Mouse (Mus musculus) kidney, embryonic 14.5 days (tissue): ENCODE results near the gene Cd3eap. TPM values are rescaled to one million over a fixed set of nuclear protein-coding genes. Genes with fewer than 3 reads are reported as not detected.
A peak's percentile ranks its signal among the peaks of the same experiment; 100 is the strongest.

Experiments
- ATAC-seq: fragments of 200-750 bp; cut with Nextera tagmentation; 2 replicates; pipeline ENCODE4 v1.8.0; 2017; ENCODE audit warnings: moderate number of reproducible peaks, mild to moderate bottlenecking, moderate TSS enrichment, moderate library complexity; ENCODE audit not compliant: low FRiP score, low TSS enrichment
- H3K27ac ChIP-seq: fragments of 300-500 bp; sonication (generic); 2 replicates; pipeline ENCODE4 v1.5.1; 2014; ENCODE audit warnings: low read depth, mild to moderate bottlenecking, low read length, moderate library complexity, mixed read lengths
- H3K27me3 ChIP-seq: fragments of 300-500 bp; sonication (generic); 2 replicates; pipeline ENCODE4 v1.6.1; 2014; ENCODE audit warnings: mild to moderate bottlenecking, low read length; ENCODE audit not compliant: control insufficient read depth, insufficient read depth
- H3K36me3 ChIP-seq: fragments of 300-500 bp; sonication (generic); 2 replicates; pipeline ENCODE4 v1.6.1; 2014; ENCODE audit warnings: low read length, mixed read lengths; ENCODE audit not compliant: control insufficient read depth, insufficient read depth
- H3K4me1 ChIP-seq: fragments of 300-500 bp; sonication (generic); 2 replicates; pipeline ENCODE4 v1.6.1; 2014; ENCODE audit warnings: low read length, mixed read lengths; ENCODE audit not compliant: control insufficient read depth, insufficient read depth
- H3K4me2 ChIP-seq: fragments of 300-500 bp; sonication (generic); replicated peaks from 2 replicates; pipeline ENCODE4 v1.6.1; 2014; ENCODE audit warnings: low read depth, mild to moderate bottlenecking, low read length
- H3K4me3 ChIP-seq: fragments of 300-500 bp; sonication (generic); 2 replicates; pipeline ENCODE4 v1.5.1; 2014; ENCODE audit warnings: mild to moderate bottlenecking, low read length
- H3K9ac ChIP-seq: fragments of 300-500 bp; sonication (generic); 2 replicates; pipeline ENCODE4 v1.6.1; 2014; ENCODE audit warnings: low read depth, mild to moderate bottlenecking, low read length, moderate library complexity
- H3K9me3 ChIP-seq: fragments of 300-500 bp; sonication (generic); 2 replicates; pipeline ENCODE4 v1.6.1; 2016; ENCODE audit warnings: low read length; ENCODE audit not compliant: control insufficient read depth
- WGBS: fragments of 180-500 bp; shearing (Covaris S2); extraction: QIAGEN DNeasy Blood & Tissue Kit; methylation state at CpG from one replicate; pipeline ENCODE4 v1.1.7; 2014; 5-methylcytosine and 5-hydroxymethylcytosine counted together
- polyA plus RNA-seq: library from polyadenylated mRNA; unstranded; fragments of >200 nt; fragmentation: Nextera tagmentation; extraction: Ambion mirVana; gene quantifications from 2 replicates; pipeline ENCODE4 v1.2.1, GENCODE M21; 2014

Cd3eap gene
- polyA plus RNA-seq, 1 experiment from 2014 or later: 26.8 TPM

- Histone ChIP-seq H3K4me1 (peaks cover 19% of the 10 kb centered on the region), H3K4me2 (peak overlapping the region; percentile 97), H3K27ac (no peak overlapping the region), H3K4me3 (peak overlapping the region; percentile 50), H3K9ac (peak overlapping the region; percentile 52), H3K36me3 (no peaks in the 10 kb centered on the region; the same call in 1 of the 2 replicates), H3K9me3 (no peaks in the 10 kb centered on the region), H3K27me3 (peaks cover 8% of the 10 kb centered on the region; the same call in 1 of the 2 replicates)
- 0 out of 2 replicates have a peak, but pooled peaks have one; percentile 9 for ATAC-seq
- WGBS: under 1% methylated on average over 27 of the region's 27 CpGs
Observed at GRCm38 (mm10) chr7:19342481-19343027, 16.7 kb downstream of the Cd3eap start.

GRCm38 (mm10) chr7:19341761-19342409, 17.4 kb downstream of the Cd3eap start:
- no peak for ATAC-seq
- no peaks in the 10 kb centered on the region; the same call in 1 of the 2 replicates for H3K36me3 ChIP-seq
- H3K27me3 ChIP-seq: peaks cover 8% of the 10 kb centered on the region; the same call in 1 of the 2 replicates
- H3K9ac ChIP-seq: peak overlapping the region; percentile 52
- peak overlapping the region; percentile 97 for H3K4me2 ChIP-seq
- H3K27ac ChIP-seq: no peak overlapping the region
- H3K9me3 ChIP-seq: no peaks in the 10 kb centered on the region
- H3K4me1 ChIP-seq: peaks cover 19% of the 10 kb centered on the region
- 1% methylated on average over 35 of the region's 41 CpGs for WGBS
- peak overlapping the region; percentile 50 for H3K4me3 ChIP-seq

GRCm38 (mm10) chr7:19341250-19341649, 18.0 kb downstream of the Cd3eap start:
- peaks cover 19% of the 10 kb centered on the region for H3K4me1 ChIP-seq
- H3K27me3 ChIP-seq: peaks cover 8% of the 10 kb centered on the region; the same call in 1 of the 2 replicates
- no peak overlapping the region for H3K9ac ChIP-seq
- no peak overlapping the region for H3K27ac ChIP-seq
- no peak overlapping the region for H3K4me3 ChIP-seq
- ATAC-seq: no peak
- WGBS: 17% methylated on average over 10 of the region's 10 CpGs
- H3K4me2 ChIP-seq: peak overlapping the region; percentile 97; the same call in 1 of the 2 replicates
- no peaks in the 10 kb centered on the region for H3K36me3 ChIP-seq
- no peaks in the 10 kb centered on the region for H3K9me3 ChIP-seq

DNA sequence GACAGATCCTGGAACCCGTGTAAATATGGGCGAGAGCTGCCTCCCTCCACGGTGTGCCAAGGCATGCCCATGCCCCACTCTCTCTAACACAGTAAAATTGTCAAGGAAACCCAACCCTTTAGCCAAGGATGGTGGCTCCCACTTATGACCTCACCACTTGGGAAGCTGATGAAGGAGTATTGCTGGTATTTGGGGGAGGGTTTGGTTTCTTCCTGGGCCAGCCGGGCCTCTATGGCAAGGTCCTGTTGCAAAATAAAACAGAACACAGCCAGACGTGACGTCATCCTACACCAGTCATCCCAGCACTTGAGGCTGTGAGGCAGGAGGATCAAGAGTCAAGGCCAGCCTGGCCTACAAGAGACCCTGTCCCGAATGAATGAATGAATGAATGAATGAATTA, 20.7 kb downstream of the Cd3eap start:
- Histone ChIP-seq H3K4me2 (no peak overlapping the region), H3K27me3 (peaks cover 8% of the 10 kb centered on the region; the same call in 1 of the 2 replicates), H3K36me3 (no peaks in the 10 kb centered on the region), H3K4me3 (no peak overlapping the region), H3K4me1 (0 out of 2 replicates have a peak, but pooled peaks cover 7% of the 10 kb centered on the region), H3K27ac (no peak overlapping the region), H3K9ac (no peak overlapping the region), H3K9me3 (no peaks in the 10 kb centered on the region)
- ATAC-seq: no peak
- 66% methylated on average over 7 of the region's 7 CpGs for WGBS

DNA sequence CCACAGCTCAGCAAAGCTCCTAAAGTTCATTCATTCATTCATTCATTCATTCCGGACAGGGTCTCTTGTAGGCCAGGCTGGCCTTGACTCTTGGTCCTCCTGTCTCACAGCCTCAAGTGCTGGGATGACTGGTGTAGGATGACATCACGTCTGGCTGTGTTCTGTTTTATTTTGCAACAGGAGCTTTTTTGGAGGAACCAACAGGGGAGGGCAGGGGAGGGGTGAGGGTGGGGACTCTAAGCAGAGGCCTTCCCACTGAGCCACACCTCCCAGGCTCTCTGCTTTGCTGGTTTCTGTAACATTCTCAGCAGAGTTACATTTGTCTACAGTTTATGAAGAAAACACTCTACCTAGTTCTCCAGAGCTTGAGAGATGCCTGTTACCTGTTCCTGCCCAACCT, 21.2 kb downstream of the Cd3eap start:
- H3K4me2 ChIP-seq: no peak overlapping the region
- H3K36me3 ChIP-seq: no peaks in the 10 kb centered on the region
- no peak overlapping the region for H3K4me3 ChIP-seq
- 0 out of 2 replicates have a peak, but pooled peaks cover 7% of the 10 kb centered on the region for H3K4me1 ChIP-seq
- no peaks in the 10 kb centered on the region for H3K9me3 ChIP-seq
- H3K27ac ChIP-seq: no peak overlapping the region
- 39% methylated on average over 2 of the region's 2 CpGs for WGBS
- no peak overlapping the region for H3K9ac ChIP-seq
- H3K27me3 ChIP-seq: peaks cover 8% of the 10 kb centered on the region; the same call in 1 of the 2 replicates
- no peak for ATAC-seq

DNA sequence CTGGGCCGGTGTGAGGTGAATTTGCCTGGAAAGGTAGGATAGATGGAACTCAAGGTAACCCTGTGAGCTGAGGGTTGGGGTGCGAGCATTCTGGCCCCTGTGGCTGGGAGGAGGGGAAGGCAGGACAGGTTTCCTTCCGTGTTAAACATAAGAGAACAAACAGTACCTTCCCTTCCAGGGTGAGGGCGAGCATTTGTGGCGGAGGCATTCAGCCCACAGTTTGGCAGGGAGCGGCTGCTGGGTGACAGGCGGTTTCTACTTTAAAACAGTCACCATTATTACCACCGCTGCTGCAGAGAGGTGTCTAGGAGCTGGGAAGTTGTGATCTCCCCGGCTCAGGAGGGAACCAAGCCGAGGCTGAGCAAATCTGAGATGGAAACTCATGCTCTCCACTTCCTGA, 22.2 kb downstream of the Cd3eap start:
- Histone ChIP-seq H3K27me3 (peaks cover 4% of the 10 kb centered on the region; the same call in 1 of the 2 replicates), H3K36me3 (no peaks in the 10 kb centered on the region), H3K27ac (no peak overlapping the region), H3K9ac (no peak overlapping the region), H3K9me3 (no peaks in the 10 kb centered on the region), H3K4me3 (no peak overlapping the region), H3K4me1 (0 out of 2 replicates have a peak, but pooled peaks cover 7% of the 10 kb centered on the region), H3K4me2 (no peak overlapping the region)
- WGBS: 61% methylated on average over 10 of the region's 10 CpGs
- no peak for ATAC-seq

DNA sequence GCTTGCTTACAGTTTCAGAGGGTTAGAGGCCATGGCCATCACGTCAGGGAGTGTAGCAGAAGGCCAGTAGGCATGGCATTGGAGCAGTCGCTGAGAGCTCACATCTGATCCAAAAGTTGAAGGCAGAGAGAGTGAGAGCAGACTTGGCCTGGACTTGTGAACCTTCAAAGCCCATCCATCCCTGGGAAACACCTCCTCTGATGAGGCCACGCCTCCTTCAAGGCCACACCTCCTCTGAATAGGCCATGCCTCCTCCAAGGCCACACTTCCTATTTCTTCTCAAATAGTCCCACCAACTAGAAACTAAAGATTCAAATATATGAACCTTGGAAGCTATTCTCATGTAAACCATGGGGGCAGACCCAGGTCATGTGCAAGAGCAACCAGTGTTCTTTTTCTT, 23.7 kb downstream of the Cd3eap start:
- H3K4me3 ChIP-seq: no peak overlapping the region
- H3K9ac ChIP-seq: no peak overlapping the region
- H3K4me2 ChIP-seq: no peak overlapping the region
- 0 out of 2 replicates have a peak, but pooled peaks cover 3% of the 10 kb centered on the region for H3K4me1 ChIP-seq
- H3K36me3 ChIP-seq: no peaks in the 10 kb centered on the region
- no peaks in the 10 kb centered on the region for H3K27me3 ChIP-seq
- H3K9me3 ChIP-seq: no peaks in the 10 kb centered on the region
- H3K27ac ChIP-seq: no peak overlapping the region
- no peak for ATAC-seq
- WGBS: 45% methylated on average over 3 of the region's 3 CpGs

DNA sequence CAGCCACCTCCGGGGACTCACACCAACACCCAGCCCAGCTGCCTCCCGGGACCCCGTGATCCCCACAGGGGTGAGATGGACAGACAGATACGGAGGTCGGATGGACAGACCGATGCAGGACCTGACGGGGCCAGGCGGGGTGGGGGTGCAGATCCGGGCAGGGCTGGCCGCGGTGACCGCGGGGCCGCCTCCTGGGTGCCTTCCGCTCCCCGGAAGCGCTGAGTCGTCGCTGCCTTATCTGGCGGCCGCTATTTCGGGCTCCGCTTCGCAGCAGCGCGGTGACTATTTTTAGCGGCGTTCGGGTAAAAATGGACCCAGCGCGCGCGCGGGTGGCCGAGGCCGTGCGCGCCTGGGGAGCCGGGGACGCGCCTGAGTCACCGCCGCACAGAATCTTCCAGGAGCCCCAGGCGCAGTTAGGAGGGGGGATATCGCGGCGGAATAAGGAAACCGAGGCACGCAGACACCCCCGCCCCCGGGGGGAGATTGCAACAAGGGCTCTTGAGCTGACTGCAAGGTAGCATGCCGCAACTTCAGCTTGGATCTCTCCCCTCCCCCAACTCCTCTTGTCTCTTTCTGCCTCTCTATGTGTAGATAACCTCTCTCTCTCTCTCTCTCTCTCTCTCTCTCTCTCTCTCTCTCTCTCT, 26.5 kb downstream of the Cd3eap start:
- H3K4me2 ChIP-seq: peak overlapping the region; percentile 90
- peak overlapping the region; percentile 68 for H3K9ac ChIP-seq
- H3K36me3 ChIP-seq: no peaks in the 10 kb centered on the region
- H3K27me3 ChIP-seq: no peaks in the 10 kb centered on the region
- under 1% methylated on average over 51 of the region's 52 CpGs for WGBS
- 0 out of 2 replicates have a peak, but pooled peaks cover 3% of the 10 kb centered on the region for H3K4me1 ChIP-seq
- peak overlapping the region; percentile 65 for H3K4me3 ChIP-seq
- ATAC-seq: peak; percentile 40
- H3K9me3 ChIP-seq: no peaks in the 10 kb centered on the region
- H3K27ac ChIP-seq: no peak overlapping the region

- no peak overlapping the region for H3K4me2 ChIP-seq
- WGBS: 71% methylated on average over 2 of the region's 2 CpGs
Observed at GRCm38 (mm10) chr7:19331910-19332309, 27.4 kb downstream of the Cd3eap start.

More at GRCm38 (mm10) chr7:19331910-19332309, 27.4 kb downstream of the Cd3eap start:
- Histone ChIP-seq H3K27me3 (no peaks in the 10 kb centered on the region), H3K9me3 (no peaks in the 10 kb centered on the region), H3K4me3 (no peak overlapping the region), H3K9ac (no peak overlapping the region), H3K36me3 (no peaks in the 10 kb centered on the region), H3K27ac (no peak overlapping the region), H3K4me1 (peaks cover 9% of the 10 kb centered on the region; the same call in 1 of the 2 replicates)
- no peak for ATAC-seq
